In genomic region chr2:80444418-80445365, GRCm38 (mm10) we compare ENCODE assay signal across 10 mouse cellular contexts. TPM values are rescaled to one million over a fixed set of nuclear protein-coding genes. Genes with fewer than 3 reads are reported as not detected.
A peak's percentile ranks its signal among the peaks of the same experiment; 100 is the strongest.
DNase-seq lines count a peak whose midpoint lies in the region.
"Had no signal": no experiment of that assay in that cellular context is flagged by ENCODE, and none has a peak within 500 bp of the region (broad histone marks: within the 10 kb centered on the region; RNA-seq: fewer than 3 reads in every experiment).

No protein-coding gene starts in this region.

- peak; percentile 11 for DNase-seq in heart, postnatal 4 days
- no peak for DNase-seq in heart, adult 9 months (ENCODE audit: low spot score in 2 of 2)
- DNase-seq in R1 (ENCODE audit: low read depth, low spot score) = peak; percentile 10
- DNase-seq in brain, adult 2 months (ENCODE audit: low read depth, low spot score) = peak; percentile 11
- peak; percentile 11 for DNase-seq in kidney, postnatal 14 days
- DNase-seq in urinary bladder, postnatal 4 days (ENCODE audit: low spot score in 2 of 2) = no peak
- DNase-seq in adrenal gland, postnatal 25 days = no peak
- DNase-seq in ovary, postnatal 14 days (ENCODE audit: low spot score) = no peak
- DNase-seq: midbrain, embryonic 14.5 days; thymus, postnatal 36 days had no signal

RNA-seq across cellular contexts. Expression of gene Frzb, which starts 2.7 kb away (rescaled TPM):
- 1 to 10 TPM; 7.6 to 8.5 TPM for total RNA-seq in heart, postnatal 4 days (2021)
- total RNA-seq in adrenal gland, postnatal 25 days (2021) = 175 and 335 TPM in 2 replicates

Comparison
In these comparisons a context has a peak if more than half of its experiments do, and no peak if none do; other contexts are left out.
1. DNase-seq: peak in heart, postnatal 4 days (single experiment), R1 (single experiment), brain, adult 2 months (single experiment) and kidney, postnatal 14 days (single experiment); none in heart, adult 9 months (0 of 2), urinary bladder, postnatal 4 days (0 of 2), adrenal gland, postnatal 25 days (single experiment) and ovary, postnatal 14 days (single experiment).
2. RNA of gene Frzb, which starts 2.7 kb away (total RNA-seq): 175 to 335 TPM in adrenal gland, postnatal 25 days; 7.6 to 8.5 TPM in heart, postnatal 4 days; every median in the first group is over 10 times any median in the second.